Mouse (Mus musculus) brain, embryonic 14.5 days (tissue): ENCODE data around the gene Phospho1.

Experiments used
- CTCF ChIP-seq: fragments of 200-500 bp; IDR thresholded peaks from 2 replicates; pipeline ENCODE4 v1.5.1; 2012; ENCODE audit warnings: inconsistent platforms, mild to moderate bottlenecking, moderate library complexity, borderline replicate concordance; ENCODE audit not compliant: insufficient read depth, insufficient read length; ENCODE audit errors: extremely low read depth
- POLR2A ChIP-seq: fragments of 200-500 bp; IDR thresholded peaks from 2 replicates; pipeline ENCODE4 v1.6.1; 2012; ENCODE audit warnings: mild to moderate bottlenecking, inconsistent platforms, borderline replicate concordance; ENCODE audit not compliant: poor library complexity, insufficient read depth, insufficient read length, severe bottlenecking; ENCODE audit errors: extremely low read depth

DNA sequence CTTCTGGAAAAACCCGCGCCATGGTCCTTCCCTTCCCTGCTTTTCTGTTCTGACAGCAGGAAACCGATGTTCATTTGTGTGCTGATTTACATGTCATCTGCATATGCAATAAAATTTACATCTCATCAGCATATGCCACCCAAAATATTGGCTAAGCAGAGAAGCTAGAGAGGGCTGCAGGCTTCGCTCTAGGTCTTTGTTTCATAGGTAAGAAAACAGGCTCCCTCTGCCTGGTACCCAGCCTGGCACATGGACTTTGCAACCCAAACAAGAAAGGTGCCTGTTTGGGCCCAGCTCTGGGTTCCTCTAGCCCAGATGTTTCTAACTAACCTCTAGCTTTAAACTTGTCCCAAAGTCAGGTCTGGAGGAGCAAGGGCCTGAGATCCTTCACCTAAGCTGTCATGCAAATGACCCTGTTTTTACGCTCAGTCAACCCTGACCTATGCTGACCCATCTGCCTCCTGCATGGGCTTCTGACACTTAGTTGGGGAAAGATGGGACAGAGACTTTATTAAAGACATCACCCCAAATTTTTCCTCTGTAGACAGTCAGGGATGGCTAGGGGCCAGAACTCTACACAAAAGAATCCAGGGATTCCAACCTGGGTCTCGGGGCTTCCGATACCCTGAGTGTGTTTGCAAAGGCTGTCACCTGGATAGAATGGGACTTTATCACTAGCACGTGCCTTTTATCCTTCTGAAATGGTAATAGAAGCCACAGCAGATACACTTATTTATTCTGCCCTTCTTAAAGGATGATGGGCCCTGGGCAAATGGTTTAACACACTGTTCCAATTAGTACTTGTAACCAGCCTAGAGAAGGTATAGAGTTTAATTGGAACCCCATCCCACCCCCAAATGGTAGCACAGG lies 14.9 kb downstream of the Phospho1 start:
- TF ChIP-seq CTCF (no peak), POLR2A (no peak)
